Mouse (Mus musculus): ENCODE data around the gene Akap12. TPM values are rescaled to one million over a fixed set of nuclear protein-coding genes. Genes with fewer than 3 reads are reported as not detected.

The Akap12 gene
- polyA plus RNA-seq, 1 experiment = 7.1 TPM

- DNase-seq = no peak
- no peaks in the 10 kb centered on the region for H3K27me3 ChIP-seq (ENCODE audit: control insufficient read depth, insufficient read depth, low read length)
- TF ChIP-seq CTCF (IDR thresholded peaks at IDR 0.05; ENCODE audit: borderline replicate concordance, control insufficient read depth, extremely low read depth, insufficient read depth, low read length, poor library complexity) = no peak
- no peak for TF ChIP-seq POLR2A (IDR thresholded peaks at IDR 0.05; ENCODE audit: control insufficient read depth, extremely low read depth, insufficient read depth, low read length, poor library complexity)
- H3K36me3 ChIP-seq (ENCODE audit: control insufficient read depth, insufficient read depth, low read length) = no peaks in the 10 kb centered on the region
- no peak overlapping the region for H3K27ac ChIP-seq (ENCODE audit: control insufficient read depth, insufficient read depth, low read length)
- peaks cover 6% of the 10 kb centered on the region for H3K4me1 ChIP-seq (replicated peaks; ENCODE audit: control insufficient read depth, insufficient read depth, low read length)
- WGBS = 99% methylated on average over 3 of the region's 3 CpGs
- no peak overlapping the region for H3K4me3 ChIP-seq (ENCODE audit: control insufficient read depth, insufficient read depth, low read length)
These were observed 24.0 kb downstream of the Akap12 start for GRCm38 (mm10) chr10:4290145-4290544.

- 92% methylated on average over 6 of the region's 6 CpGs for WGBS
- DNase-seq = no peak
- TF ChIP-seq CTCF (IDR thresholded peaks at IDR 0.05; ENCODE audit: borderline replicate concordance, control insufficient read depth, extremely low read depth, insufficient read depth, low read length, poor library complexity) (no peak), POLR2A (IDR thresholded peaks at IDR 0.05; ENCODE audit: control insufficient read depth, extremely low read depth, insufficient read depth, low read length, poor library complexity) (no peak)
- Histone ChIP-seq H3K27me3 (ENCODE audit: control insufficient read depth, insufficient read depth, low read length) (no peaks in the 10 kb centered on the region), H3K4me3 (ENCODE audit: control insufficient read depth, insufficient read depth, low read length) (no peak overlapping the region), H3K27ac (ENCODE audit: control insufficient read depth, insufficient read depth, low read length) (no peak overlapping the region), H3K4me1 (replicated peaks; ENCODE audit: control insufficient read depth, insufficient read depth, low read length) (peaks cover 6% of the 10 kb centered on the region), H3K36me3 (ENCODE audit: control insufficient read depth, insufficient read depth, low read length) (no peaks in the 10 kb centered on the region)
These were observed 24.4 kb downstream of the Akap12 start for GRCm38 (mm10) chr10:4290561-4290960.

GRCm38 (mm10) chr10:4293418-4293817, 27.2 kb downstream of the Akap12 start:
- Histone ChIP-seq H3K27me3 (ENCODE audit: control insufficient read depth, insufficient read depth, low read length) (no peaks in the 10 kb centered on the region), H3K36me3 (ENCODE audit: control insufficient read depth, insufficient read depth, low read length) (no peaks in the 10 kb centered on the region), H3K27ac (ENCODE audit: control insufficient read depth, insufficient read depth, low read length) (no peak overlapping the region), H3K4me3 (ENCODE audit: control insufficient read depth, insufficient read depth, low read length) (no peak overlapping the region), H3K4me1 (replicated peaks; ENCODE audit: control insufficient read depth, insufficient read depth, low read length) (peaks cover 6% of the 10 kb centered on the region)
- 83% methylated on average over 4 of the region's 4 CpGs for WGBS
- DNase-seq = no peak
- TF ChIP-seq POLR2A (IDR thresholded peaks at IDR 0.05; ENCODE audit: control insufficient read depth, extremely low read depth, insufficient read depth, low read length, poor library complexity) = no peak
- no peak for TF ChIP-seq CTCF (IDR thresholded peaks at IDR 0.05; ENCODE audit: borderline replicate concordance, control insufficient read depth, extremely low read depth, insufficient read depth, low read length, poor library complexity)

- Histone ChIP-seq H3K27me3 (ENCODE audit: control insufficient read depth, insufficient read depth, low read length) (no peaks in the 10 kb centered on the region), H3K36me3 (ENCODE audit: control insufficient read depth, insufficient read depth, low read length) (no peaks in the 10 kb centered on the region), H3K4me1 (replicated peaks; ENCODE audit: control insufficient read depth, insufficient read depth, low read length) (no peaks in the 10 kb centered on the region), H3K4me3 (ENCODE audit: control insufficient read depth, insufficient read depth, low read length) (no peak overlapping the region), H3K27ac (ENCODE audit: control insufficient read depth, insufficient read depth, low read length) (no peak overlapping the region)
- 92% methylated on average over 5 of the region's 5 CpGs for WGBS
- DNase-seq = no peak
- TF ChIP-seq POLR2A (IDR thresholded peaks at IDR 0.05; ENCODE audit: control insufficient read depth, extremely low read depth, insufficient read depth, low read length, poor library complexity) (no peak), CTCF (IDR thresholded peaks at IDR 0.05; ENCODE audit: borderline replicate concordance, control insufficient read depth, extremely low read depth, insufficient read depth, low read length, poor library complexity) (no peak)
These were observed 37.4 kb downstream of the Akap12 start for GRCm38 (mm10) chr10:4303558-4303957.

GRCm38 (mm10) chr10:4323885-4324284, 57.7 kb downstream of the Akap12 start:
- H3K4me3 ChIP-seq (ENCODE audit: control insufficient read depth, insufficient read depth, low read length) = no peak overlapping the region
- WGBS = 88% methylated on average over 8 of the region's 8 CpGs
- DNase-seq = no peak
- H3K4me1 ChIP-seq (replicated peaks; ENCODE audit: control insufficient read depth, insufficient read depth, low read length) = no peaks in the 10 kb centered on the region
- H3K27me3 ChIP-seq (ENCODE audit: control insufficient read depth, insufficient read depth, low read length) = no peaks in the 10 kb centered on the region
- TF ChIP-seq CTCF (IDR thresholded peaks at IDR 0.05; ENCODE audit: borderline replicate concordance, control insufficient read depth, extremely low read depth, insufficient read depth, low read length, poor library complexity) (no peak), POLR2A (IDR thresholded peaks at IDR 0.05; ENCODE audit: control insufficient read depth, extremely low read depth, insufficient read depth, low read length, poor library complexity) (no peak)
- no peaks in the 10 kb centered on the region for H3K36me3 ChIP-seq (ENCODE audit: control insufficient read depth, insufficient read depth, low read length)
- H3K27ac ChIP-seq (ENCODE audit: control insufficient read depth, insufficient read depth, low read length) = no peak overlapping the region

GRCm38 (mm10) chr10:4325562-4325961, 59.4 kb downstream of the Akap12 start:
- Histone ChIP-seq H3K4me3 (ENCODE audit: control insufficient read depth, insufficient read depth, low read length) (no peak overlapping the region), H3K27ac (ENCODE audit: control insufficient read depth, insufficient read depth, low read length) (no peak overlapping the region), H3K36me3 (ENCODE audit: control insufficient read depth, insufficient read depth, low read length) (no peaks in the 10 kb centered on the region), H3K27me3 (ENCODE audit: control insufficient read depth, insufficient read depth, low read length) (no peaks in the 10 kb centered on the region), H3K4me1 (replicated peaks; ENCODE audit: control insufficient read depth, insufficient read depth, low read length) (no peaks in the 10 kb centered on the region)
- DNase-seq = no peak
- TF ChIP-seq CTCF (IDR thresholded peaks at IDR 0.05; ENCODE audit: borderline replicate concordance, control insufficient read depth, extremely low read depth, insufficient read depth, low read length, poor library complexity) (no peak), POLR2A (IDR thresholded peaks at IDR 0.05; ENCODE audit: control insufficient read depth, extremely low read depth, insufficient read depth, low read length, poor library complexity) (no peak)
- WGBS = 95% methylated on average over 5 of the region's 5 CpGs

- Histone ChIP-seq H3K4me1 (replicated peaks; ENCODE audit: control insufficient read depth, insufficient read depth, low read length) (no peaks in the 10 kb centered on the region), H3K27me3 (ENCODE audit: control insufficient read depth, insufficient read depth, low read length) (no peaks in the 10 kb centered on the region), H3K27ac (ENCODE audit: control insufficient read depth, insufficient read depth, low read length) (no peak overlapping the region), H3K4me3 (ENCODE audit: control insufficient read depth, insufficient read depth, low read length) (no peak overlapping the region), H3K36me3 (ENCODE audit: control insufficient read depth, insufficient read depth, low read length) (no peaks in the 10 kb centered on the region)
- WGBS = 100% methylated on average over 1 of the region's 1 CpGs
- TF ChIP-seq POLR2A (IDR thresholded peaks at IDR 0.05; ENCODE audit: control insufficient read depth, extremely low read depth, insufficient read depth, low read length, poor library complexity) = no peak
- DNase-seq = no peak
These were observed 61.5 kb downstream of the Akap12 start for GRCm38 (mm10) chr10:4327716-4328115.
